Mouse (Mus musculus) Muller cell, postnatal 12 days (primary cell): Measurements from ENCODE around the gene Klhdc3.

Experiments used
- DNase-seq: peaks from one replicate; pipeline ENCODE4 v3.0.0-alpha.2; 2015; ENCODE audit errors: inconsistent ontology term

Gene Klhdc3

GRCm38 (mm10) chr17:46702100-46702499 is 21.4 kb upstream of the Klhdc3 start:
- DNase-seq = no peak

- DNase-seq = no peak
Observed at GRCm38 (mm10) chr17:46701489-46701888, 20.8 kb upstream of the Klhdc3 start.

GRCm38 (mm10) chr17:46699912-46700311 is 19.2 kb upstream of the Klhdc3 start:
- no peak for DNase-seq

GRCm38 (mm10) chr17:46699245-46699644 is 18.5 kb upstream of the Klhdc3 start:
- DNase-seq = no peak

- peak; percentile 45 for DNase-seq
Observed at GRCm38 (mm10) chr17:46698515-46698914, 17.8 kb upstream of the Klhdc3 start.

GRCm38 (mm10) chr17:46694517-46695063 is 13.9 kb upstream of the Klhdc3 start:
- no peak for DNase-seq

GRCm38 (mm10) chr17:46691390-46691789 is 10.7 kb upstream of the Klhdc3 start:
- DNase-seq = no peak

- no peak for DNase-seq
Observed at GRCm38 (mm10) chr17:46690665-46691064, 10.0 kb upstream of the Klhdc3 start.

GRCm38 (mm10) chr17:46685913-46686312 is 5.2 kb upstream of the Klhdc3 start:
- DNase-seq = no peak

- no peak for DNase-seq
Observed at GRCm38 (mm10) chr17:46682654-46683389, 2.1 kb upstream of the Klhdc3 start.

- DNase-seq = no peak
Observed at GRCm38 (mm10) chr17:46681466-46682118, 878 bp upstream of the Klhdc3 start.

GRCm38 (mm10) chr17:46679843-46680759 is 613 bp downstream of the Klhdc3 start:
- peak; percentile 64 for DNase-seq

- no peak for DNase-seq
Observed at GRCm38 (mm10) chr17:46678911-46679310, 1.8 kb downstream of the Klhdc3 start.

GRCm38 (mm10) chr17:46678416-46678815 is 2.3 kb downstream of the Klhdc3 start, which contains the start of gene Mea1:
Mea1 (plus strand) TSS chr17:46678793.
- no peak for DNase-seq

- DNase-seq = no peak
Observed at GRCm38 (mm10) chr17:46674530-46675283, 6.0 kb downstream of the Klhdc3 start.

GRCm38 (mm10) chr17:46673850-46674529 is 6.7 kb downstream of the Klhdc3 start, which contains the start of gene Rrp36:
Rrp36 (minus strand) TSS chr17:46674352.
- peak; percentile 93 for DNase-seq

- no peak for DNase-seq
Observed at GRCm38 (mm10) chr17:46669911-46670310, 10.8 kb downstream of the Klhdc3 start.

GRCm38 (mm10) chr17:46667712-46668111 is 13.0 kb downstream of the Klhdc3 start:
- DNase-seq = no peak

GRCm38 (mm10) chr17:46662730-46663129 is 18.0 kb downstream of the Klhdc3 start:
- peak; percentile 53 for DNase-seq

GRCm38 (mm10) chr17:46661981-46662380 is 18.7 kb downstream of the Klhdc3 start:
- no peak for DNase-seq
